Mouse (Mus musculus) forebrain, embryonic 11.5 days (tissue): ENCODE results near the gene Nln. TPM values are rescaled to one million over a fixed set of nuclear protein-coding genes. Genes with fewer than 3 reads are reported as not detected.

ENCODE experiments used
- ATAC-seq: fragments of 200-750 bp; cut with Nextera tagmentation; replicated peaks from 2 replicates; pipeline ENCODE4 v1.8.0; 2017; ENCODE audit warnings: moderate TSS enrichment; ENCODE audit not compliant: low FRiP score
- DNase-seq: peaks from one replicate; pipeline ENCODE4 v3.0.0-alpha.2; 2017; ENCODE audit warnings: low spot score
- H3K27ac ChIP-seq: fragments of 300-500 bp; sonication (generic); 2 replicates; pipeline ENCODE4 v1.5.1; 2014; ENCODE audit warnings: low read depth, low read length
- H3K27me3 ChIP-seq: fragments of 300-500 bp; sonication (generic); 2 replicates; pipeline ENCODE4 v1.6.1; 2014; ENCODE audit warnings: mild to moderate bottlenecking, low read length, mixed read lengths; ENCODE audit not compliant: control insufficient read depth, insufficient read depth
- H3K36me3 ChIP-seq: fragments of 300-500 bp; sonication (generic); 2 replicates; pipeline ENCODE4 v1.6.1; 2014; ENCODE audit warnings: mild to moderate bottlenecking, low read length, moderate library complexity, mixed read lengths; ENCODE audit not compliant: control insufficient read depth, insufficient read depth
- H3K4me1 ChIP-seq: fragments of 300-500 bp; sonication (generic); replicated peaks from 2 replicates; pipeline ENCODE4 v1.6.1; 2014; ENCODE audit warnings: low read length, mixed read lengths; ENCODE audit not compliant: control insufficient read depth, insufficient read depth
- H3K4me2 ChIP-seq: fragments of 300-500 bp; sonication (generic); 2 replicates; pipeline ENCODE4 v1.6.1; 2014; ENCODE audit warnings: low read depth, mild to moderate bottlenecking, low read length, moderate library complexity, mixed read lengths; ENCODE audit not compliant: severe bottlenecking
- H3K4me3 ChIP-seq: fragments of 300-500 bp; sonication (generic); 2 replicates; pipeline ENCODE4 v1.5.1; 2014; ENCODE audit warnings: low read depth, low read length
- H3K9ac ChIP-seq: fragments of 300-500 bp; sonication (generic); 2 replicates; pipeline ENCODE4 v1.6.1; 2014; ENCODE audit warnings: low read length
- H3K9me3 ChIP-seq: fragments of 300-500 bp; sonication (generic); 2 replicates; pipeline ENCODE4 v1.6.1; 2016; ENCODE audit warnings: low read length, mixed read lengths; ENCODE audit not compliant: control insufficient read depth
- WGBS: fragments of 180-500 bp; shearing (Covaris S2); extraction: QIAGEN DNeasy Blood & Tissue Kit; methylation state at CpG from one replicate; pipeline ENCODE4 v1.1.7; 2014; 5-methylcytosine and 5-hydroxymethylcytosine counted together
- polyA plus RNA-seq: library from polyadenylated mRNA; unstranded; fragments of >200 nt; fragmentation: Nextera tagmentation; extraction: Ambion mirVana; gene quantifications from 2 replicates; pipeline ENCODE4 v1.2.1, GENCODE M21; 2014

Gene Nln
- polyA plus RNA-seq, 1 experiment from 2014 or later: 21.1 TPM

DNA sequence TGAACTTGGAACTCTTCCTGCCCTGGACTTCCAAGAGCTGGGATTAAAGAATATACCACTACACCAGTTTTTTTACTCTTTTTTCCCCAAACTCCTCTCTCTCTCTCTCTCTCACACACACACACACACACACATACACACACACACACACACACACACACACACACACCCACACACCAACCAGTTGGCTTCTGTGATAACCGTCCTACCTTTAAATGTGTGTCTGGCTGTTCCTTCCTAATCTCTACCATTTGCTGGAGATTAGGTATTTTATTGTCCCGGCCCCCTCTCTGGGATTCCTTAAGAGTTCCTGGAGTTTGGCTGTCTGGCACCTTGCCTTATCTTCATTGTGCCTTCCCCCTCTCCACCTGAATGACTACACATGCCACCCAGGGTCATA lies 24.8 kb downstream of the Nln start:
- Histone ChIP-seq H3K4me2 (no peak overlapping the region), H3K27me3 (no peaks in the 10 kb centered on the region), H3K4me3 (no peak overlapping the region), H3K36me3 (no peaks in the 10 kb centered on the region), H3K9ac (no peak overlapping the region), H3K4me1 (no peaks in the 10 kb centered on the region), H3K9me3 (no peaks in the 10 kb centered on the region), H3K27ac (no peak overlapping the region)
- no peak for DNase-seq
- 77% methylated on average over 2 of the region's 2 CpGs for WGBS
- ATAC-seq: no peak

DNA sequence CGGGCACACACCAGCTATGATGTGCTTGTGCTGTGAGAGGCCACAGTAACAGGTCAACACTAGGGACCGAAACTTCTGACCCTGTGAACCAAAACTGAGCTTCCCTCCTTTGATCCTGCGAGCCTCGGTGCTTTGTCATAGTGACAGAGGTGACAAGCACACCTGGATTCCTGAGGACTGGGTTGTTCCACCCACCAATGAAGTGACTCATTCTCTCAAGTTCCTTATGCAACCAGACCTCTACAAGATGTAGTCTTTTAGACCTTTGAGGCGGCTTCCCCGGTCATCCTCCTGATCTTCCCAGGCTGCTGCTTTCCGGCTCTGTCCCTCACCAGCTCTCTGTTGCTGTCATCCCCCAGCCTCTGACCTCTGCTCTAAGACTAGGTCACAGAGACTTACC lies 26.9 kb downstream of the Nln start:
- Histone ChIP-seq H3K9me3 (no peaks in the 10 kb centered on the region), H3K27ac (no peak overlapping the region), H3K4me1 (no peaks in the 10 kb centered on the region), H3K36me3 (no peaks in the 10 kb centered on the region), H3K27me3 (no peaks in the 10 kb centered on the region), H3K9ac (no peak overlapping the region), H3K4me2 (no peak overlapping the region), H3K4me3 (no peak overlapping the region)
- ATAC-seq (no peak), DNase-seq (no peak)
- WGBS: 92% methylated on average over 7 of the region's 7 CpGs

DNA sequence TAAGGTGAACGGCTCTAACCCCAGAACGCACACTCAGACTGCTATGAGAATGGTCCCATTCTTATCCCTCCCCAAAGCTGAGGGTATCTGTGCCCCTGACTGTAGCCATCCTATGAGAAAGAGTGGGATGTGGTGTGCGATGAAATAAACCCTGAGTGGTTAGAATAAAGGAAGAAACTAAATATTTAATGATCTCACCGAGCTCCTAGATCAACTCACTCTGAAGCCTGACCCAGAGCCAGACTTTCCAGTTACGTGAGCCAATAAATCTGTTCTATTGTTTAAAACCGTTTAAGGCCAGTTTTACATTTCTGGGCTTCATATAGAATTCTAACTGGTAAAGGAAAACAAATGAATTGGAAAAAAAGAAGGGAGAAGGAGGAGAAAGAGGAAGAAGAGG lies 32.4 kb downstream of the Nln start:
- no peak for ATAC-seq
- H3K27me3 ChIP-seq: no peaks in the 10 kb centered on the region
- DNase-seq: no peak
- H3K4me2 ChIP-seq: no peak overlapping the region
- H3K4me3 ChIP-seq: no peak overlapping the region
- no peaks in the 10 kb centered on the region for H3K36me3 ChIP-seq
- 92% methylated on average over 6 of the region's 6 CpGs for WGBS
- H3K27ac ChIP-seq: no peak overlapping the region
- H3K9ac ChIP-seq: no peak overlapping the region
- no peaks in the 10 kb centered on the region for H3K4me1 ChIP-seq
- no peaks in the 10 kb centered on the region for H3K9me3 ChIP-seq

DNA sequence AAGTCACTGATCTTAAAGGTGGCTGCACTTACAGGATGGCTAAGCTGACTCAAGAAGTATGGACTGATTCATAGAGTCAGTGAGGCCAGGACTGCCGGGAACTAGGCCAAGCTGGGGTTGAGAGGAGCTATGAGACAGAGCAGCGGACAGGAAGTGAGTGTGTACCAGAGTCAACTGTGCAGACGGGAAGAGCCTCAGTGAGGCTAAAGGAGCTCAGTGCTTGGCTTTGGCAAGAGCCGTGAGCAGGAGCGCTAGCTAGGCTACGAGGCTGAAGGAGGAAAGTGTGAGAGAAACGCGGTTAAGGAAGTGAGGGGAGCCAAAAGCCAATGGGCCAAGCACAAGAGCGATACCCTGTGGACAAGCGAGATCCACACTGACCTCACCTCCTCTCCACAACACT lies 34.7 kb downstream of the Nln start:
- Histone ChIP-seq H3K4me3 (no peak overlapping the region), H3K9me3 (no peaks in the 10 kb centered on the region), H3K4me2 (no peak overlapping the region), H3K27me3 (no peaks in the 10 kb centered on the region), H3K4me1 (no peaks in the 10 kb centered on the region), H3K27ac (no peak overlapping the region), H3K9ac (no peak overlapping the region), H3K36me3 (no peaks in the 10 kb centered on the region)
- 81% methylated on average over 10 of the region's 10 CpGs for WGBS
- DNase-seq: no peak
- ATAC-seq: no peak

DNA sequence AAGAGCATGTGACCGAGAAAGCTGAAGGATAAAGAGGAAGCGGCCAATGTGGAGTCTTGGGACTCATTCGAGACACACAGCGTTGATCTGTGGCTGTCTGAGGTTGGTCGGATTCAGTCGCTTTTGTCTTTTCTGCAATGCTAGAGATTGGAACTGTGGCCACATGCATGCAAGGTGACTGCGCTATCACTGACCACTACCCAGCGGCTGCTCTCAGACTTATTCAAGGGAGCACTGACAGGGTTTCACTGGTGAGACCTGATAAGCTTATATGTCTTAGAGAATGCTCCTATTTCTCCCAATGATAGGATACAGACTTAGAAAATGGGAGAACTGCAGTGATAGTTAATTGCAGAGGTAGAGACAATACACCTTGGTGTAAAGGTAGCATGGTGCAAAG lies 35.2 kb downstream of the Nln start:
- Histone ChIP-seq H3K36me3 (no peaks in the 10 kb centered on the region), H3K4me3 (no peak overlapping the region), H3K27ac (no peak overlapping the region), H3K9ac (no peak overlapping the region), H3K4me1 (no peaks in the 10 kb centered on the region), H3K4me2 (no peak overlapping the region), H3K9me3 (no peaks in the 10 kb centered on the region), H3K27me3 (no peaks in the 10 kb centered on the region)
- ATAC-seq: no peak
- no peak for DNase-seq
- WGBS: 92% methylated on average over 8 of the region's 8 CpGs

DNA sequence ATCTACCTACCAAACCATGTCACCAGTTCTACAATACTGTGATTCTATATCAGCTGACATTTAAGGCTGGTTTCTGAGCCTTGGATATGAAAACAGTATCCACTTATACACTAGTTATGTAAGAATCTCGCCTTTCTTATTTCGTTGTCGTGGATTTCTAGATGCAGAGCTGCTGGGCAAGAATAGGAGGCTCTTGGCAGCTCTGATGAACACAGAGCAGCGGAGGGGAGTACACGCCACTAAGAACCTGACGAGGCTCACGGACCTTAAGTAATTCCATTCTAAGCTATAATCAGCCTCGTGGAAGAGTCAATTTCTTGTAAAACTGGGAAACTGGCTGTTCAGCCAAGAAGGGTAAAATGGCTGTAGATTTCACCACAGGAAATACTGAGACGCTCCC lies 37.1 kb downstream of the Nln start:
- WGBS: 85% methylated on average over 9 of the region's 9 CpGs
- Histone ChIP-seq H3K4me3 (no peak overlapping the region), H3K27me3 (no peaks in the 10 kb centered on the region), H3K4me1 (no peaks in the 10 kb centered on the region), H3K27ac (no peak overlapping the region), H3K9me3 (no peaks in the 10 kb centered on the region), H3K36me3 (no peaks in the 10 kb centered on the region), H3K4me2 (no peak overlapping the region), H3K9ac (no peak overlapping the region)
- DNase-seq (no peak), ATAC-seq (no peak)

DNA sequence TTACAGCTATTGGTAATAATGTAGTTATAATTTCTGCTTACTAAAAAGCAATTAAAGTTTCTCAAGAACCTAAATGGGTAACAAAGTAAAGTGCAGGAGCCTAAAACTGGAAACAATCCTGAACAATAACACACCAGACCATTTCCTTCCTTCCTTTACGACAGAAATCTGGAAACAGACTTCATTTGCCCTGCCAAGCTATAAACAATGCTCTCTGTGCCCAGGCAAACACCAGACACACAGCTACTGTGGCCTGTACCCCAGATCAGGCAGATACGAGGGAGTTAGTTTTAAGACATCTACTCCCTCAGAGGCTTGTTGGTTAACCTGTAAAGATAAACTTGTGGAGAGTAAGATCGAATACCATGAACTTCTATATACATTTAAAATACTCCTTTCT lies 38.7 kb downstream of the Nln start:
- Histone ChIP-seq H3K36me3 (no peaks in the 10 kb centered on the region), H3K27ac (no peak overlapping the region), H3K27me3 (no peaks in the 10 kb centered on the region), H3K4me1 (no peaks in the 10 kb centered on the region), H3K9me3 (no peaks in the 10 kb centered on the region), H3K4me3 (no peak overlapping the region), H3K9ac (no peak overlapping the region), H3K4me2 (no peak overlapping the region)
- no peak for DNase-seq
- ATAC-seq: no peak
- WGBS: 81% methylated on average over 3 of the region's 3 CpGs

DNA sequence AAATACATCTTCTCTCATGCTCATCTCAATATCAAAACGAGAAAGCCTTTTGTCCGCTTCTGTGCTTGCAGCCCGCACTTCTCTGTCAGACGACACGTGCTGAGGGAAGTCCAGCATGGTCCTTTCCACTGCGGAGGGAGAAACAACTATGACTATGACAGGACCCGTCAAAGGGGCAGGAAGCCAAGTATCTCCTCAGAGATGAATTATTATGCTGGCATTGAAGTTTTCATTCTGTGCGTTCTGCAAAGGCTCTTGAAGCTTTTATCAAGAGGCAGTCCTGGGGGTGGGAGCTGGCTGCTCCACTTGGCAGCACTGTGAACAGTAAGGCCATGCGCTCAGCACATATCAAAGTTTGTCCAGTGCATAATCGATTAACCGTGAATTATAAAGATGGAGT lies 40.2 kb downstream of the Nln start:
- ATAC-seq (no peak), DNase-seq (no peak)
- WGBS: 94% methylated on average over 11 of the region's 11 CpGs
- Histone ChIP-seq H3K27ac (no peak overlapping the region), H3K36me3 (no peaks in the 10 kb centered on the region), H3K9ac (no peak overlapping the region), H3K9me3 (no peaks in the 10 kb centered on the region), H3K27me3 (no peaks in the 10 kb centered on the region), H3K4me3 (no peak overlapping the region), H3K4me1 (no peaks in the 10 kb centered on the region), H3K4me2 (no peak overlapping the region)

DNA sequence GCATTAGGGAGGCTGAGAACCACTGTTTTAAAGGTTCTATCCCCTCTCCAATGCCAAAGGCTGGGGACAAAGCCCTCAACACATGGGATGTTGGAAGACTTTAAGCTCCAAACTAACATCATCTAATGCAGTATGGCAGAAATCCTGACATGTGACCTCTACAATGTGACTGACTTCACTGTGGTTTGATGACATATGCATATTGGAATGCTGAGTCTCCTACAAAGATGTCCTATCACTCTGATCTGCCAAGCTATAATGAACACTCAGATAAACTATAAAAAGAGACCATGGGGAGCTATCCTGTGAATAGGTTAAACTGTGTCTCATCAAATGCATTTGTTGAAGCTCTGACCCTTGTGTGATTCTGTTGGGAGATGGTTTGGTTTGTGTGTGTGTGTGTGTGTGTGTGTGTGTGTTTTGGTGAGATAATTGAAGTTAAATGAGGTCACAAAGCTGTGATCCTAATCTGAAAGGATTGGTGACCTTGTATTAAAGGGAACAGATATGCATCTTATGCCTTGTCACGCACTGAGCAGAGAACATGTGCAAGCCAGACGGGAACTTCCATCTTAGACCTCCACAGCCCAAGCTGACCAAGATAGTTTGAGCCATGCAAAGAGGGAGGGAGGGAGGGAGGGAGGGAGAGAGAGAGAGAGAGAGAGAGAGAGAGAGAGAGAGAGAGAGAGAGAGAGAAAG lies 43.6 kb downstream of the Nln start:
- WGBS: 76% methylated on average over 2 of the region's 2 CpGs
- no peaks in the 10 kb centered on the region for H3K9me3 ChIP-seq

More for the DNA sequence above, 43.6 kb downstream of the Nln start:
- Histone ChIP-seq H3K4me3 (no peak overlapping the region), H3K9ac (no peak overlapping the region), H3K27ac (no peak overlapping the region), H3K4me1 (peaks cover 5% of the 10 kb centered on the region; the same call in 1 of the 2 replicates), H3K36me3 (no peaks in the 10 kb centered on the region), H3K4me2 (no peak overlapping the region), H3K27me3 (no peaks in the 10 kb centered on the region)
- ATAC-seq (no peak), DNase-seq (no peak)
